Mouse (Mus musculus) lung, adult 2 months (tissue): Measurements from ENCODE around the gene Atp8a2.

Experiments used
- CTCF ChIP-seq: fragments of 200-500 bp; IDR thresholded peaks from 2 replicates; pipeline ENCODE4 v1.5.1; 2011; ENCODE audit warnings: mild to moderate bottlenecking, low read length, control low read depth; ENCODE audit not compliant: insufficient read depth
- POLR2A ChIP-seq: fragments of 200-500 bp; IDR thresholded peaks from 2 replicates; pipeline ENCODE4 v1.6.1; 2011; ENCODE audit warnings: low read depth, mild to moderate bottlenecking, control low read depth, low read length, borderline replicate concordance; ENCODE audit errors: extremely low read depth

GRCm38 (mm10) chr14:59987975-59988374 lies 209.0 kb downstream of the Atp8a2 start:
- TF ChIP-seq CTCF = no peak
- TF ChIP-seq POLR2A = no peak
